Mouse (Mus musculus) thymus, adult 2 months (tissue): ENCODE measurements around the gene Sec24b.

Experiments
- CTCF ChIP-seq: fragments of 200-500 bp; IDR thresholded peaks from 2 replicates; pipeline ENCODE4 v1.5.1; 2012; ENCODE audit warnings: mild to moderate bottlenecking, control low read depth, low read length, moderate library complexity, borderline replicate concordance; ENCODE audit not compliant: control insufficient read depth, poor library complexity, insufficient read depth; ENCODE audit errors: extremely low read depth
- POLR2A ChIP-seq: fragments of 200-500 bp; IDR thresholded peaks from 2 replicates; pipeline ENCODE4 v1.6.1; 2012; ENCODE audit warnings: mild to moderate bottlenecking, low read length, control low read depth, moderate library complexity; ENCODE audit not compliant: control insufficient read depth, poor library complexity, insufficient read depth; ENCODE audit errors: extremely low read depth

DNA sequence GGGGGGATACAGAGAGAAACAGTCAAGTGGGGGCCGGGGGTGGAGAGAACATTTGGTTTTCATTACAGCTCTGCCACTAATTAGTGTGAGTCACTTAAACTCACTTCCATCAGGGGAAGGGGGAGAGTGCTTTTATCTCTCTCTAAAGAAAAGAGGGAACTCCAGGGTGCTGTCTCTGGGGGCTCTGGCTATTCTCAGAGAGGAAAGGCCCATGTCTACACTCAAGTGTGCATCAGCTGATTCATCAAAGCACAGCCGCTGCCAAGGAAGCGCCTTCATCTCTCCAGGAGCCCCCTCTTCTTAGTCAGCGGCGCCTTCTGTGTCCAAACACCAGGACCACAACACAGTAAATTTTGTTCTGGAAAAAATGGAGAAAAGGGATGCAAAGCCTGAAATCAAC is 79.1 kb downstream of the Sec24b start:
- TF ChIP-seq POLR2A (no peak), CTCF (no peak)
